In genomic region chr14:64592176-64592575, GRCm38 (mm10) we compare ENCODE assay signal across 12 mouse cellular contexts.
DNase-seq lines count a peak whose midpoint lies in the region; ATAC-seq and TF ChIP-seq lines count a peak whose summit lies in the region.
"Had no signal": no experiment of that assay in that cellular context is flagged by ENCODE, and none has a peak within 500 bp of the region (broad histone marks: within the 10 kb centered on the region; RNA-seq: fewer than 3 reads in every experiment).

No protein-coding gene starts in this region.

- H3K9ac ChIP-seq in hindbrain, embryonic 11.5 days (ENCODE audit: low read depth, low read length) = peak overlapping the region; percentile 95
- H3K9ac ChIP-seq in midbrain, embryonic 16.5 days (ENCODE audit: low read depth, low read length) = peak overlapping the region; percentile 100
- H3K9ac ChIP-seq in lung, postnatal 0 days (replicated peaks; ENCODE audit: low read depth) = no peak overlapping the region
- H3K9ac ChIP-seq: embryonic facial prominence, embryonic 13.5 days; heart, embryonic 13.5 days; lung, embryonic 15.5 days had no signal

- 48% methylated on average over 6 of the region's 6 CpGs for WGBS in hindbrain, embryonic 11.5 days
- 27% methylated on average over 6 of the region's 6 CpGs for WGBS in midbrain, embryonic 16.5 days
- 65% methylated on average over 6 of the region's 6 CpGs for whole genome bisulfite sequencing in lung, postnatal 0 days

- peak overlapping the region; percentile 69 for H3K4me3 ChIP-seq in hindbrain, embryonic 11.5 days (ENCODE audit: low read depth, low read length)
- H3K4me3 ChIP-seq in midbrain, embryonic 16.5 days (ENCODE audit: low read depth, low read length) = peak overlapping the region; percentile 93
- H3K4me3 ChIP-seq in lung, postnatal 0 days (ENCODE audit: low read depth, low read length) = no peak overlapping the region
- H3K4me3 ChIP-seq: embryonic facial prominence, embryonic 13.5 days; heart, embryonic 13.5 days; limb, embryonic 10.5 days; lung, embryonic 15.5 days had no signal

- H3K4me2 ChIP-seq in hindbrain, embryonic 11.5 days (replicated peaks; ENCODE audit: low read depth, low read length) = peak overlapping the region; percentile 85
- peak overlapping the region; percentile 98 for H3K4me2 ChIP-seq in midbrain, embryonic 16.5 days (ENCODE audit: low read length)
- no peak overlapping the region for H3K4me2 ChIP-seq in lung, postnatal 0 days (replicated peaks; ENCODE audit: low read depth, low read length)
- H3K4me2 ChIP-seq: embryonic facial prominence, embryonic 13.5 days; heart, embryonic 13.5 days; lung, embryonic 15.5 days had no signal

- no peaks in the 10 kb centered on the region for H3K36me3 ChIP-seq in hindbrain, embryonic 11.5 days (ENCODE audit: control insufficient read depth, insufficient read depth, low read length)
- 0 out of 2 replicates have a peak, but pooled peaks cover 5% of the 10 kb centered on the region for H3K36me3 ChIP-seq in midbrain, embryonic 16.5 days (ENCODE audit: control insufficient read depth, insufficient read depth, low read length)
- H3K36me3 ChIP-seq in lung, postnatal 0 days (ENCODE audit: insufficient read depth, low read length) = no peaks in the 10 kb centered on the region
- H3K36me3 ChIP-seq: embryonic facial prominence, embryonic 13.5 days; heart, embryonic 13.5 days; limb, embryonic 10.5 days; lung, embryonic 15.5 days had no signal

- peak overlapping the region; percentile 99 for H3K27ac ChIP-seq in hindbrain, embryonic 11.5 days (ENCODE audit: low read depth, low read length)
- peak overlapping the region; percentile 99 for H3K27ac ChIP-seq in midbrain, embryonic 16.5 days (ENCODE audit: low read length)
- H3K27ac ChIP-seq in lung, postnatal 0 days (ENCODE audit: low read length) = no peak overlapping the region
- H3K27ac ChIP-seq: embryonic facial prominence, embryonic 13.5 days; heart, embryonic 13.5 days; limb, embryonic 10.5 days; lung, embryonic 15.5 days had no signal

- no peak for ATAC-seq in hindbrain, embryonic 11.5 days (ENCODE audit: low FRiP score)
- no peak for ATAC-seq in midbrain, embryonic 16.5 days
- ATAC-seq in lung, postnatal 0 days = no peak
- ATAC-seq: intestine, postnatal 0 days had no signal

- H3K4me1 ChIP-seq in hindbrain, embryonic 11.5 days (replicated peaks; ENCODE audit: control insufficient read depth, insufficient read depth, low read length) = peaks cover 4% of the 10 kb centered on the region
- H3K4me1 ChIP-seq in midbrain, embryonic 16.5 days (ENCODE audit: control insufficient read depth, insufficient read depth, low read length) = peaks cover 33% of the 10 kb centered on the region
- 0 out of 2 replicates have a peak, but pooled peaks cover 6% of the 10 kb centered on the region for H3K4me1 ChIP-seq in lung, postnatal 0 days (ENCODE audit: insufficient read depth, low read depth, low read length)

- H3K27me3 ChIP-seq in hindbrain, embryonic 11.5 days (ENCODE audit: control insufficient read depth, insufficient read depth, low read length) = peaks cover 23% of the 10 kb centered on the region; the same call in 1 of the 2 replicates
- H3K27me3 ChIP-seq in midbrain, embryonic 16.5 days (ENCODE audit: control insufficient read depth, insufficient read depth, low read depth, low read length) = no peaks in the 10 kb centered on the region
- peaks cover 53% of the 10 kb centered on the region for H3K27me3 ChIP-seq in lung, postnatal 0 days (replicated peaks; ENCODE audit: insufficient read depth, low read length)

- no peak for TF ChIP-seq CTCF in lung, postnatal 0 days (IDR thresholded peaks at IDR 0.05)

- no peaks in the 10 kb centered on the region for H3K9me3 ChIP-seq in hindbrain, embryonic 11.5 days (ENCODE audit: control insufficient read depth, low read length)
- H3K9me3 ChIP-seq in midbrain, embryonic 16.5 days (replicated peaks; ENCODE audit: control insufficient read depth, low read length, poor library complexity, severe bottlenecking) = no peaks in the 10 kb centered on the region
- H3K9me3 ChIP-seq in lung, postnatal 0 days (ENCODE audit: low read length) = no peaks in the 10 kb centered on the region
- H3K9me3 ChIP-seq: embryonic facial prominence, embryonic 13.5 days; heart, embryonic 13.5 days; limb, embryonic 10.5 days; lung, embryonic 15.5 days had no signal

- peak; percentile 57 for DNase-seq in cerebellum, adult 8-10 months
- DNase-seq in cerebellum, postnatal 36 days = peak; percentile 40 to 53
- DNase-seq in hindbrain, embryonic 11.5 days (ENCODE audit: low spot score) = peak; percentile 27
- no peak for DNase-seq in kidney, adult 18-20 months
- no peak for DNase-seq in adrenal gland, adult 18-20 months (ENCODE audit: low spot score in 2 of 2)
- no peak for DNase-seq in lung, postnatal 0 days (ENCODE audit: low spot score)

- TF ChIP-seq EP300 in lung, postnatal 0 days (IDR thresholded peaks at IDR 0.05) = no peak

Comparison
In these comparisons a context has a peak if more than half of its experiments do, and no peak if none do; other contexts are left out.
1. DNase-seq: peak in cerebellum, adult 8-10 months (single experiment), cerebellum, postnatal 36 days (2 of 2) and hindbrain, embryonic 11.5 days (single experiment); none in kidney, adult 18-20 months (single experiment), adrenal gland, adult 18-20 months (0 of 2) and lung, postnatal 0 days (single experiment).